Mouse (Mus musculus) CD4-positive, CD25-positive, alpha-beta regulatory T cell, adult 9 weeks (primary cell): Measurements from ENCODE around the gene Cfap77. TPM values are rescaled to one million over a fixed set of nuclear protein-coding genes. Genes with fewer than 3 reads are reported as not detected.

Experiments
- polyA plus RNA-seq: library from polyadenylated mRNA; unstranded; fragments of 100-300 nt; shearing (Covaris generic); gene quantifications from one replicate; pipeline ENCODE4 v1.2.1, GENCODE M21; 2017

Cfap77 gene
- polyA plus RNA-seq, result 0.79 TPM

DNA sequence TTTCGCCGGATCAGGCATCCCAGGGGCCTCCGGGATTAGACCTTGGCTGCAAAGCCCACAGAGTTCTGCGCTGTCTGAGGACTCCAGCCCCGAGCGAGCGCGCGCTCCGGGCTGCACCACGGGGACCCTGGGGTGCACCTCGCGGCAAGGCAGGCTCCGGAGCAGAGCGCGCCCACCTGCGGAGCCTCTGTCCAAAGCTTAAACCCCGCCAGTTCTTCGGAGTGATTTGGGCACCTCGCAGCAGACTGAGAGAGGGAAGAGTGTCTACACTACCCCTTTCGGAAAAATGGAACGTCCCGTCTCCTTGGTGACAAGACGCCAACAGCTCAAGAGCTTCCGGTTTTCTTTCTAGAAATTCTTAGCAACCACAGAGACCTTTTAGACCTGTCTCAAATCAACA, at the start of gene Cfap77:
Gene Cfap77, minus strand, starts transcription at position 76 of the 400 bp plus-strand sequence.

DNA sequence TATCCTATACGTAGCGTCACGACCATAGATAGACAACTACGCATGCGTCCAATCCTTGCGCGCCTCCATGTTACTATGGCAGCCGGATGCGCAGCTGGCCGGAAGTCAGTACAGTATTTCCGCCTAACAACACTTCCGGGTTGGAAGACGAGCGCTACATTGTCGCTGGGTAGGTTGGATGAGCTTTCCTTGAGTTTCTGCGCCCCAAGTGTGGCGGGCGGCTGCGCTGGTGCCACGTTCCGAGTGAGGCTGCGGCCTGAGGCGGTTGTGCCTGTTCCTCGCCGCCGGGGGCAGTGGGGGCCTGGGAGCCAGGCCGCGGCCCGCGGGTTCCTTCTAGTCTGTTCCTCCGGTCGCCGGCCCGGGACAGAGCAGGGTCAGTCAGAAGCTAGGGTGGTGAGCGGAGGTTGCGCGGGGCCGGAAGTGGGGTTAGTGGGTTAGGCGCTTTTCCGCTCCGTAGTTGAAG, 5.3 kb upstream of the Cfap77 start, which contains the start of gene Ttf1:
Gene Ttf1, plus strand, starts transcription at position 128 of the 463 bp plus-strand sequence.

DNA sequence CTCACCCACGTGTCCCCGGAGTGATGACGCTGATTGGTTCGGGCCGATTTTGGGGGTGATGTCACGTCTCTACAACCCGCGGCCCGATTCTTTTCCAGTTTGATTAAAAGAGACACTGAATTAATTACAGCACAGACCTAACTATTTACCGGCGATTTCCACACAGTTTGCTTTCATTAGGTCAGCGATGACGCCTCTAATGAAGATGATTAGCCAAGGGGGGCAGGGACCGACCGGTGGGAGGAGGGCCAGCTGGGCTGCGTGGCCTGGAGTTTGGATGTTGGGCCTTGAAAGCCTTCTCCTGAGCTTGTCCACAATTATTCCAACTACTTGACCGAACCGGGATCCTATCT, 138.4 kb downstream of the Cfap77 start, which contains the start of gene Barhl1:
Gene Barhl1, minus strand, starts transcription at position 156 of the 353 bp plus-strand sequence.

Other genes starting within 250 kb of the Cfap77 start
- gene Gtf3c4, start 214.7 kb downstream of the Cfap77 start, polyA plus RNA-seq, result 10.0 TPM
- gene Ddx31, start 214.7 kb downstream of the Cfap77 start, polyA plus RNA-seq, result 29.4 TPM
- gene Barhl1, start 138.4 kb downstream of the Cfap77 start, polyA plus RNA-seq, result not detected
- 30.0 TPM for gene Ttf1, start 5.2 kb upstream of the Cfap77 start, polyA plus RNA-seq
- 38.6 TPM for gene Setx, start 69.1 kb upstream of the Cfap77 start, polyA plus RNA-seq
- gene Ntng2, start 197.9 kb upstream of the Cfap77 start, polyA plus RNA-seq, result 2.2 TPM